Mouse (Mus musculus) liver, adult 2 months (tissue): ENCODE measurements around the gene Ldlrad3. TPM values are rescaled to one million over a fixed set of nuclear protein-coding genes. Genes with fewer than 3 reads are reported as not detected.

Source experiments
- DNase-seq: peaks from one replicate; pipeline ENCODE4 v3.0.0-alpha.2; 2011; ENCODE audit warnings: low read depth, low spot score; ENCODE audit errors: extremely low read depth
- H3K27ac ChIP-seq: fragments of 200-500 bp; replicated peaks from 2 replicates; pipeline ENCODE4 v1.5.1; 2012; ENCODE audit warnings: low read depth, mild to moderate bottlenecking, control low read depth, inconsistent platforms, low read length; ENCODE audit not compliant: insufficient read depth
- H3K27me3 ChIP-seq: fragments of 200-500 bp; 2 replicates; pipeline ENCODE4 v1.6.1; 2012; ENCODE audit warnings: mild to moderate bottlenecking, moderate library complexity, low read length, inconsistent platforms; ENCODE audit not compliant: control insufficient read depth, insufficient read depth
- H3K36me3 ChIP-seq: fragments of 200-500 bp; 2 replicates; pipeline ENCODE4 v1.6.1; 2012; ENCODE audit warnings: low read length, inconsistent platforms; ENCODE audit not compliant: control insufficient read depth, insufficient read depth
- H3K4me1 ChIP-seq: fragments of 200-500 bp; 2 replicates; pipeline ENCODE4 v1.6.1; 2011; ENCODE audit warnings: low read length; ENCODE audit not compliant: control insufficient read depth, insufficient read depth
- H3K4me3 ChIP-seq: fragments of 200-500 bp; 2 replicates; pipeline ENCODE4 v1.5.1; 2011; ENCODE audit warnings: low read depth, mild to moderate bottlenecking, control low read depth, low read length, moderate library complexity; ENCODE audit not compliant: insufficient read depth
- H3K79me2 ChIP-seq: fragments of 200-500 bp; 2 replicates; pipeline ENCODE4 v1.6.1; 2012; ENCODE audit warnings: inconsistent platforms, mild to moderate bottlenecking, low read length, moderate library complexity; ENCODE audit not compliant: control insufficient read depth, insufficient read depth
- H3K9ac ChIP-seq: fragments of 200-500 bp; 2 replicates; pipeline ENCODE4 v1.6.1; 2012; ENCODE audit warnings: low read depth, mild to moderate bottlenecking, control low read depth, inconsistent platforms, low read length
- CTCF ChIP-seq: fragments of 200-500 bp; IDR thresholded peaks from 2 replicates; pipeline ENCODE4 v1.5.1; 2011; ENCODE audit warnings: low read depth, low read length, control low read depth
- POLR2A ChIP-seq: fragments of 200-500 bp; IDR thresholded peaks from 2 replicates; pipeline ENCODE4 v1.6.1; 2011; ENCODE audit warnings: low read length, control low read depth; ENCODE audit not compliant: insufficient read depth; ENCODE audit errors: extremely low read depth
- whole genome bisulfite sequencing: fragments of 180-500 bp; shearing (Covaris S2); methylation state at CpG from one replicate; pipeline ENCODE4 v1.1.7; 2018; 5-methylcytosine and 5-hydroxymethylcytosine counted together
- polyA plus RNA-seq: library from polyadenylated mRNA; depleted of rRNA; stranded (reverse); fragments of >200 nt; gene quantifications from 2 replicates; pipeline ENCODE4 v1.2.3, GENCODE M21; 2012
- total RNA-seq: library from RNA; depleted of rRNA; stranded (reverse); fragments of >200 nt; gene quantifications from 2 replicates; pipeline ENCODE4 v1.2.3, GENCODE M21; 2014

Ldlrad3 gene
- total and polyA plus RNA-seq, 2 experiments, result 2.8 to 4.5 TPM

DNA sequence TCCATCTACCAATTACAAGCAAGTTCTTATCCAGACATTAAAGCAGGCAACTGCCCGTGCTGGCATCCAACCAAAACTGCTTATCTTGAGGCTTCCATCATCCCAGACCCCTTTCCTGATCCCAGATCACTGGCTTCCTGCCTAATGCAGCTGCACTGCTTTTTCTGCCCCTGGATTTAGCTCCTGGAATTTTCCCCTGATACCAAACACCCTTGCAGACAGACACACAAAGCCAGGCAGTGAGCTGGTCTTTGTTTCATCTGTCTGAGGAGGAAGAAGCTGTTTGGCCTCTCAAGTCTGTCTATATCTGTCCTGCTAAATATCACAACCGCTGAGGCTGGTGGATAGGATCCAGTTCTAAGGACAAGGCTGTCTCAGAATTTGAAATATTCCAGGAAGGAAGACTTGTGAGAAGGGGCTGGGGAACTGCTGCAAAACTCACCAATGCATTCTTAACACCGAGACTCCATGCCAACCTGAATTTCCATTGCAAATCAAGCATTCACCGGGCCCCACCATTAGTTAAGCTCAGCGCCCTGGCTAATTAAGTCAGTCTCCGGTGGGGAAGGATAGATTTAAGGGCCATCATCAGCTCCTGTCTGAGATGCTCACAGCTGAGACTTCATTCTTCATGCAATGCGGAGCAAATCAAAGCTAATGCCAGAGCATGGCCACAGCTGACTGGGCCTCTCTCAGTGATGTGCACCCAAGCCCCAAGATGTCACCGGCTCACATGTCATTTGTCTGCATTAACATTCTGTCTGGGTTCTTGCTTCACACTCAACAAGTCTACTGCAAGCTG, 183.0 kb downstream of the Ldlrad3 start:
- H3K36me3 ChIP-seq, result no peaks in the 10 kb centered on the region
- H3K4me3 ChIP-seq, result no peak overlapping the region
- TF ChIP-seq POLR2A (no peak), CTCF (no peak)
- no peak overlapping the region for H3K27ac ChIP-seq
- H3K79me2 ChIP-seq, result no peaks in the 10 kb centered on the region
- H3K27me3 ChIP-seq, result no peaks in the 10 kb centered on the region
- H3K4me1 ChIP-seq, result no peaks in the 10 kb centered on the region
- WGBS, result 80% methylated on average over 8 of the region's 8 CpGs
- H3K9ac ChIP-seq, result no peak overlapping the region
- DNase-seq, result no peak

DNA sequence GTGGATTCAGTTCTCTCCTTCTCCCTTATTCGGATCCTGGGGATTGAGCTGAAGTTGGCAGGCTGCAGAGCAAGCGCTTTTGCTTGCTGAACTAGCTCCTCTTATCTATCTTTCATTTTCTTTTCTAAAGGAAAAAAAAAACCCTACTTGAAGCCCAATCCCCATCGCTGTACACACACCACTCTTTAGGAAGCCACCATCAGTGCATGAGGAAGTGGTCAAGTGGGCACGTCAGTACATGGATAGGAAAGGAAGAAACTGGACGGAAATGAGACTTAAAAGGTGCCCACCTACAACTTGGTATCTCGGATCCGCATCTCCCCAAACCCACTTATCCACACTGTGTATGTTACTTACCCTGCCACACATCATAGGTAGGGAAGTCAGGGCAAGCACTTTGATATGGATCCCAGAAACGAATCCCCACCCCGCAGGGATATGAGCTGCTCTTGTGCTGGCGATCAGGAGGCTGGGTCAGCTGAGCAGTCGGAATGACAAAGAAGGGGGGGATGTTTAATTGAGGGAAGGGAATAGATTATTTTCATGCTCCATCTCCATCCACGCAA, 183.7 kb downstream of the Ldlrad3 start:
- Histone ChIP-seq H3K27ac (no peak overlapping the region), H3K36me3 (no peaks in the 10 kb centered on the region), H3K9ac (no peak overlapping the region), H3K4me3 (no peak overlapping the region), H3K27me3 (no peaks in the 10 kb centered on the region), H3K4me1 (no peaks in the 10 kb centered on the region), H3K79me2 (no peaks in the 10 kb centered on the region)
- TF ChIP-seq POLR2A (no peak), CTCF (no peak)
- WGBS, result 74% methylated on average over 12 of the region's 12 CpGs
- DNase-seq, result no peak

DNA sequence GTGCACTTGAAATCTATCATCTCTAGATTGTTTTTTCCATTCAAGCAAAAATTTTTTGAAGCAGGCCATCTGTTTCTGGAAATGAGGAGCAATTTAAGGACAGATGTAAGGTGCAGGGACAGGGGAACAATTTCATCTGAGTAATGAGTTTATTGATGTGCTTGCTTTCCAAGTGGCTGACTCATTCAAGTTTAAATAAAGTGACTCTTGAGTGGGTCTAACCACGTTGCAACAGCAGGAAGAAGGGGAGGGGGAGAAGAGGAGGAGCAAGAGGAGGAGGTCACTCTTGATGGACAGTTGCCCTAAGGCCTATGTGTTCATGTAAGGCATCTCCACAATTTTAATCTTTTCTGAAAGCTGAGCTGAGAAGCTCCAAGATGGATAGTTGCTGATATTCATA, 184.5 kb downstream of the Ldlrad3 start:
- Histone ChIP-seq H3K79me2 (no peaks in the 10 kb centered on the region), H3K9ac (no peak overlapping the region), H3K27me3 (no peaks in the 10 kb centered on the region), H3K4me3 (no peak overlapping the region), H3K27ac (no peak overlapping the region), H3K4me1 (no peaks in the 10 kb centered on the region), H3K36me3 (no peaks in the 10 kb centered on the region)
- TF ChIP-seq POLR2A, result no peak
- TF ChIP-seq CTCF, result no peak
- no peak for DNase-seq
- 19% methylated on average over 1 of the region's 1 CpGs for whole genome bisulfite sequencing

DNA sequence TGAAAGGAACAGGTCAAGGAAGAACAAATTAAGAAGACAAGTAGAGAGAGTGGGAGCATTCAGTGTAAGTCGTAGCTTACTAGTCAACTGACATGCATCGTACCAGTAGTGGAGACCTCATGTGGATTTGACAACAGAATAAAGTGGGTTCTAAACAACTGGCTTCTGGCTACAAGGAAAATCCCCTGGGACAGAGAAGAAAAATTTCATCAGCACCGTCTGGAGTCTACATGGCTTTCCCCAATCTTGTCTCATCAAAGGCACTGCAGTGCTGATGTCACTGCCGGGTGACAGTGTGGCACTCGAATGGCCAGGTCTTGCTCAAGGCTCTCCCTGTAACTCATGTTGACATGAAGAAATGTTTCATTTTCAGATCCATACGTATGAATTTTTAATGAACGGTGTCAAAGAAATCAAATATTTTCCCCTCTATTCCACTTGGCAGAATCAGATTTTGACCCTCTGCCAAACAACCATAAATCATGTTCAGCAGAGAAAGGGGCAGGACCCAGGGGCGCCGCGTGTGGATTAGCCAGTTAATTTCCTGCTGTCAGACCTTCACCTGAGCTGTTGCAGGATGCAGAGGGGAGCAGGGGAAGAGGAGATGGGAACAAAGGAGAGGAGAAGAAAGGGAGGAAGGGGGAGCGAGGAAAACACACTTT, 187.1 kb downstream of the Ldlrad3 start:
- Histone ChIP-seq H3K36me3 (no peaks in the 10 kb centered on the region), H3K79me2 (no peaks in the 10 kb centered on the region), H3K4me3 (no peak overlapping the region), H3K27ac (no peak overlapping the region), H3K9ac (no peak overlapping the region), H3K27me3 (no peaks in the 10 kb centered on the region), H3K4me1 (no peaks in the 10 kb centered on the region)
- DNase-seq, result no peak
- TF ChIP-seq CTCF (no peak), POLR2A (no peak)
- 86% methylated on average over 11 of the region's 11 CpGs for WGBS

DNA sequence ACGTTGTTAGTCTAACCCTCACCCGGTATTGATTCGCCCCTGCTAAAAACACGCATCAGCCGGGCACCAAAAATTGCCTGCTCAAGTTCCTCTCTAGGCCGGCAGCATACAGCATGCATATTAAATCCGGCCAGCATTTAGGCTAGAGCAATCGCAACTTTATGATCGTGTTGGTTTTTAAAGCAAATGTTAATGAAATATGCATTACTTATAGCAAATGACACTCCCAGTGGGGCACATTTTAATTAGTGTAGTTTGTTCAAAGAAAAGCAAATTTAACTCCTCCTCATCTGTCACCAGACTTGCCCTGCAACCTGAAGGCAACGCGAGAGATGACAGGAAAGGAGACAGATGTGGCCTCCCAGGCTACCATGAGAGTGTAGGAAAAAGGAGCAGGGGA, 189.2 kb downstream of the Ldlrad3 start:
- no peak overlapping the region for H3K27ac ChIP-seq
- H3K27me3 ChIP-seq, result no peaks in the 10 kb centered on the region
- no peaks in the 10 kb centered on the region for H3K36me3 ChIP-seq
- H3K4me3 ChIP-seq, result no peak overlapping the region
- TF ChIP-seq CTCF (no peak), POLR2A (no peak)
- no peak overlapping the region for H3K9ac ChIP-seq
- WGBS, result 54% methylated on average over 11 of the region's 11 CpGs
- no peak for DNase-seq
- no peaks in the 10 kb centered on the region for H3K79me2 ChIP-seq
- no peaks in the 10 kb centered on the region for H3K4me1 ChIP-seq
